Mouse (Mus musculus) hindbrain, embryonic 16.5 days (tissue): Measurements from ENCODE around the gene Ttc30b. TPM values are rescaled to one million over a fixed set of nuclear protein-coding genes. Genes with fewer than 3 reads are reported as not detected.
"Not testable (repeated sequence)": the region's sequence is repeated elsewhere in the genome, so short reads cannot be mapped to it uniquely, and the experiment has no call there.

Experiments
- ATAC-seq: fragments of 200-750 bp; cut with Nextera tagmentation; 2 replicates; pipeline ENCODE4 v1.8.0; 2017; ENCODE audit warnings: moderate TSS enrichment, moderate library complexity
- H3K27ac ChIP-seq: fragments of 300-500 bp; sonication (generic); 2 replicates; pipeline ENCODE4 v1.5.1; 2014; ENCODE audit warnings: low read depth, mild to moderate bottlenecking, control low read depth, low read length, moderate library complexity
- H3K27me3 ChIP-seq: fragments of 300-500 bp; sonication (generic); replicated peaks from 2 replicates; pipeline ENCODE4 v1.6.1; 2014; ENCODE audit warnings: low read length; ENCODE audit not compliant: control insufficient read depth, insufficient read depth
- H3K36me3 ChIP-seq: fragments of 300-500 bp; sonication (generic); 2 replicates; pipeline ENCODE4 v1.6.1; 2014; ENCODE audit warnings: mild to moderate bottlenecking, low read length, moderate library complexity, mixed read lengths; ENCODE audit not compliant: control insufficient read depth, insufficient read depth
- H3K4me1 ChIP-seq: fragments of 300-500 bp; sonication (generic); 2 replicates; pipeline ENCODE4 v1.6.1; 2014; ENCODE audit warnings: low read depth, low read length; ENCODE audit not compliant: control insufficient read depth, insufficient read depth
- H3K4me2 ChIP-seq: fragments of 300-500 bp; sonication (generic); 2 replicates; pipeline ENCODE4 v1.6.1; 2014; ENCODE audit warnings: mild to moderate bottlenecking, low read length, control low read depth, moderate library complexity
- H3K4me3 ChIP-seq: fragments of 300-500 bp; sonication (generic); 2 replicates; pipeline ENCODE4 v1.5.1; 2014; ENCODE audit warnings: mild to moderate bottlenecking, low read length, control low read depth, moderate library complexity
- H3K9ac ChIP-seq: fragments of 300-500 bp; sonication (generic); 2 replicates; pipeline ENCODE4 v1.6.1; 2014; ENCODE audit warnings: low read depth, mild to moderate bottlenecking, control low read depth, low read length, moderate library complexity
- H3K9me3 ChIP-seq: fragments of 300-500 bp; sonication (generic); 2 replicates; pipeline ENCODE4 v1.6.1; 2014; ENCODE audit warnings: mild to moderate bottlenecking, low read length, moderate library complexity; ENCODE audit not compliant: control insufficient read depth
- WGBS: fragments of 180-500 bp; shearing (Covaris S2); extraction: QIAGEN DNeasy Blood & Tissue Kit; methylation state at CpG from one replicate; pipeline ENCODE4 v1.1.7; 2014; 5-methylcytosine and 5-hydroxymethylcytosine counted together
- polyA plus RNA-seq: library from polyadenylated mRNA; unstranded; fragments of >200 nt; fragmentation: Nextera tagmentation; extraction: Ambion mirVana; gene quantifications from 2 replicates; pipeline ENCODE4 v1.2.1, GENCODE M21; 2015

Gene Ttc30b
- polyA plus RNA-seq, 1 experiment from 2014 or later = 23.0 TPM

- H3K4me2 ChIP-seq = peak within 1 kb of the TSS; percentile 27; the same call in 1 of the 2 replicates
- H3K4me1 ChIP-seq, H3K4me3 ChIP-seq, H3K36me3 ChIP-seq, H3K27me3 ChIP-seq, H3K9ac ChIP-seq, H3K27ac ChIP-seq, H3K9me3 ChIP-seq: not testable (repeated sequence)
- 0 out of 2 replicates have a peak, but pooled peaks have one; percentile 40 for ATAC-seq
- 29% methylated on average over 14 of the region's 24 CpGs for WGBS
Observed at GRCm38 (mm10) chr2:75977752-75978368, 39.5 kb upstream of the Ttc30b start, which contains the start of gene Ttc30a2. TSS of gene Ttc30a2 (minus strand) at chr2:75978170.

- 81% methylated on average over 2 of the region's 2 CpGs for WGBS
- not testable (repeated sequence) for H3K9me3 ChIP-seq, H3K4me1 ChIP-seq, H3K9ac ChIP-seq, H3K36me3 ChIP-seq, ATAC-seq, H3K4me3 ChIP-seq, H3K27ac ChIP-seq, H3K4me2 ChIP-seq, H3K27me3 ChIP-seq
Observed at GRCm38 (mm10) chr2:75976070-75976469, 37.7 kb upstream of the Ttc30b start.

- no peak overlapping the region for H3K27ac ChIP-seq
- no peak overlapping the region for H3K4me2 ChIP-seq
- no peaks in the 10 kb centered on the region for H3K4me1 ChIP-seq
- H3K36me3 ChIP-seq = no peaks in the 10 kb centered on the region
- H3K9me3 ChIP-seq = no peaks in the 10 kb centered on the region
- 64% methylated on average over 9 of the region's 9 CpGs for WGBS
- H3K27me3 ChIP-seq = no peaks in the 10 kb centered on the region
- no peak for ATAC-seq
- H3K9ac ChIP-seq = no peak overlapping the region
- no peak overlapping the region for H3K4me3 ChIP-seq
Observed at GRCm38 (mm10) chr2:75974131-75974530, 35.7 kb upstream of the Ttc30b start.

GRCm38 (mm10) chr2:75964972-75965371, 26.6 kb upstream of the Ttc30b start:
- WGBS = 18% methylated on average over 5 of the region's 5 CpGs
- Histone ChIP-seq H3K9me3 (no peaks in the 10 kb centered on the region), H3K4me1 (peaks cover 13% of the 10 kb centered on the region), H3K4me3 (peak overlapping the region; percentile 19), H3K27me3 (no peaks in the 10 kb centered on the region), H3K9ac (no peak overlapping the region), H3K4me2 (peak overlapping the region; percentile 53), H3K27ac (peak overlapping the region; percentile 36), H3K36me3 (no peaks in the 10 kb centered on the region)
- peak; percentile 71; the same call in 1 of the 2 replicates for ATAC-seq

GRCm38 (mm10) chr2:75964512-75964911, 26.1 kb upstream of the Ttc30b start:
- Histone ChIP-seq H3K9ac (peak overlapping the region; percentile 22; the same call in 1 of the 2 replicates), H3K27ac (peak overlapping the region; percentile 36), H3K27me3 (no peaks in the 10 kb centered on the region), H3K36me3 (no peaks in the 10 kb centered on the region), H3K4me3 (peak overlapping the region; percentile 19), H3K9me3 (no peaks in the 10 kb centered on the region), H3K4me1 (peaks cover 17% of the 10 kb centered on the region), H3K4me2 (peak overlapping the region; percentile 53)
- 14% methylated on average over 14 of the region's 14 CpGs for WGBS
- ATAC-seq = peak; percentile 48; the same call in 1 of the 2 replicates

- no peak overlapping the region for H3K9ac ChIP-seq
- WGBS = 68% methylated on average over 5 of the region's 5 CpGs
Observed at GRCm38 (mm10) chr2:75964051-75964450, 25.7 kb upstream of the Ttc30b start.

GRCm38 (mm10) chr2:75963211-75963840, 24.9 kb upstream of the Ttc30b start:
- Histone ChIP-seq H3K36me3 (no peaks in the 10 kb centered on the region), H3K4me3 (no peak overlapping the region), H3K27ac (no peak overlapping the region; the same call in 1 of the 2 replicates), H3K27me3 (no peaks in the 10 kb centered on the region), H3K4me1 (peaks cover 21% of the 10 kb centered on the region), H3K9me3 (no peaks in the 10 kb centered on the region), H3K4me2 (no peak overlapping the region), H3K9ac (no peak overlapping the region)
- no peak for ATAC-seq
- WGBS = 64% methylated on average over 10 of the region's 10 CpGs

More at GRCm38 (mm10) chr2:75964051-75964450, 25.7 kb upstream of the Ttc30b start:
- H3K27me3 ChIP-seq = no peaks in the 10 kb centered on the region
- H3K9me3 ChIP-seq = no peaks in the 10 kb centered on the region
- peaks cover 21% of the 10 kb centered on the region for H3K4me1 ChIP-seq
- H3K27ac ChIP-seq = no peak overlapping the region
- H3K36me3 ChIP-seq = no peaks in the 10 kb centered on the region
- peak overlapping the region; percentile 53 for H3K4me2 ChIP-seq
- no peak overlapping the region for H3K4me3 ChIP-seq
- no peak for ATAC-seq

- Histone ChIP-seq H3K4me1 (peaks cover 21% of the 10 kb centered on the region), H3K36me3 (no peaks in the 10 kb centered on the region), H3K9me3 (no peaks in the 10 kb centered on the region), H3K4me3 (no peak overlapping the region), H3K9ac (no peak overlapping the region; the same call in 1 of the 2 replicates), H3K27me3 (no peaks in the 10 kb centered on the region), H3K4me2 (peak overlapping the region; percentile 49), H3K27ac (peak overlapping the region; percentile 57)
- 0 out of 2 replicates have a peak, but pooled peaks have one; percentile 7 for ATAC-seq
- WGBS = 42% methylated on average over 15 of the region's 15 CpGs
Observed at GRCm38 (mm10) chr2:75960366-75961330, 22.3 kb upstream of the Ttc30b start.
